Mouse (Mus musculus): ENCODE data around the gene Efcab8. TPM values are rescaled to one million over a fixed set of nuclear protein-coding genes. Genes with fewer than 3 reads are reported as not detected.

Gene Efcab8
- polyA plus RNA-seq, 1 experiment from 2014 or later, result not detected

- no peak overlapping the region for H3K4me3 ChIP-seq
- no peak overlapping the region for H3K27ac ChIP-seq
- ATAC-seq (ENCODE audit: borderline replicate concordance, extremely low read depth, low FRiP score, low TSS enrichment), result no peak
- H3K9me3 ChIP-seq, result no peaks in the 10 kb centered on the region
- H3K27me3 ChIP-seq, result no peaks in the 10 kb centered on the region
- H3K4me2 ChIP-seq, result no peak overlapping the region
- H3K36me3 ChIP-seq, result no peaks in the 10 kb centered on the region
- WGBS, result 77% methylated on average over 8 of the region's 8 CpGs
- 0 out of 2 replicates have a peak, but pooled peaks cover 4% of the 10 kb centered on the region for H3K4me1 ChIP-seq
- no peak overlapping the region for H3K9ac ChIP-seq
Measured at GRCm38 (mm10) chr2:153827171-153827830, 47.6 kb downstream of the Efcab8 start.

GRCm38 (mm10) chr2:153828704-153829103, 49.0 kb downstream of the Efcab8 start:
- Histone ChIP-seq H3K36me3 (no peaks in the 10 kb centered on the region), H3K4me3 (no peak overlapping the region), H3K4me1 (0 out of 2 replicates have a peak, but pooled peaks cover 4% of the 10 kb centered on the region), H3K27me3 (no peaks in the 10 kb centered on the region), H3K4me2 (no peak overlapping the region), H3K9me3 (no peaks in the 10 kb centered on the region), H3K27ac (no peak overlapping the region), H3K9ac (no peak overlapping the region)
- ATAC-seq (ENCODE audit: borderline replicate concordance, extremely low read depth, low FRiP score, low TSS enrichment), result no peak
- 68% methylated on average over 7 of the region's 7 CpGs for WGBS

GRCm38 (mm10) chr2:153833291-153833690, 53.6 kb downstream of the Efcab8 start:
- 85% methylated on average over 8 of the region's 8 CpGs for WGBS
- H3K27ac ChIP-seq, result no peak overlapping the region
- no peaks in the 10 kb centered on the region for H3K9me3 ChIP-seq
- H3K4me3 ChIP-seq, result no peak overlapping the region
- no peak overlapping the region for H3K4me2 ChIP-seq
- no peaks in the 10 kb centered on the region for H3K36me3 ChIP-seq
- ATAC-seq (ENCODE audit: borderline replicate concordance, extremely low read depth, low FRiP score, low TSS enrichment), result no peak
- no peaks in the 10 kb centered on the region for H3K27me3 ChIP-seq
- no peak overlapping the region for H3K9ac ChIP-seq
- no peaks in the 10 kb centered on the region for H3K4me1 ChIP-seq

- no peak for ATAC-seq (ENCODE audit: borderline replicate concordance, extremely low read depth, low FRiP score, low TSS enrichment)
Measured at GRCm38 (mm10) chr2:153842854-153843253, 63.1 kb downstream of the Efcab8 start.

GRCm38 (mm10) chr2:153848389-153848788, 68.7 kb downstream of the Efcab8 start:
- H3K4me2 ChIP-seq, result no peak overlapping the region
- H3K36me3 ChIP-seq, result no peaks in the 10 kb centered on the region
- no peak overlapping the region for H3K9ac ChIP-seq
- H3K9me3 ChIP-seq, result no peaks in the 10 kb centered on the region
- no peak overlapping the region for H3K4me3 ChIP-seq
- no peak overlapping the region for H3K27ac ChIP-seq
- WGBS, result 74% methylated on average over 3 of the region's 3 CpGs
- ATAC-seq (ENCODE audit: borderline replicate concordance, extremely low read depth, low FRiP score, low TSS enrichment), result no peak
- H3K4me1 ChIP-seq, result no peaks in the 10 kb centered on the region
- no peaks in the 10 kb centered on the region for H3K27me3 ChIP-seq

More at GRCm38 (mm10) chr2:153842854-153843253, 63.1 kb downstream of the Efcab8 start:
- H3K4me1 ChIP-seq, result no peaks in the 10 kb centered on the region
- H3K9ac ChIP-seq, result no peak overlapping the region
- WGBS, result 75% methylated on average over 8 of the region's 8 CpGs
- no peak overlapping the region for H3K27ac ChIP-seq
- H3K9me3 ChIP-seq, result no peaks in the 10 kb centered on the region
- H3K4me3 ChIP-seq, result no peak overlapping the region
- no peaks in the 10 kb centered on the region for H3K27me3 ChIP-seq
- H3K4me2 ChIP-seq, result no peak overlapping the region
- no peaks in the 10 kb centered on the region for H3K36me3 ChIP-seq

GRCm38 (mm10) chr2:153850351-153851029, 70.8 kb downstream of the Efcab8 start:
- Histone ChIP-seq H3K36me3 (no peaks in the 10 kb centered on the region), H3K9ac (no peak overlapping the region), H3K4me2 (no peak overlapping the region), H3K27me3 (no peaks in the 10 kb centered on the region), H3K4me1 (no peaks in the 10 kb centered on the region), H3K9me3 (no peaks in the 10 kb centered on the region), H3K4me3 (no peak overlapping the region), H3K27ac (no peak overlapping the region)
- no peak for ATAC-seq (ENCODE audit: borderline replicate concordance, extremely low read depth, low FRiP score, low TSS enrichment)
- WGBS, result 81% methylated on average over 6 of the region's 6 CpGs

GRCm38 (mm10) chr2:153851030-153851360, 71.3 kb downstream of the Efcab8 start:
- 37% methylated on average over 4 of the region's 4 CpGs for WGBS
- Histone ChIP-seq H3K27ac (no peak overlapping the region), H3K27me3 (no peaks in the 10 kb centered on the region), H3K4me1 (no peaks in the 10 kb centered on the region), H3K36me3 (no peaks in the 10 kb centered on the region), H3K4me2 (no peak overlapping the region), H3K9me3 (no peaks in the 10 kb centered on the region), H3K4me3 (no peak overlapping the region), H3K9ac (no peak overlapping the region)
- no peak for ATAC-seq (ENCODE audit: borderline replicate concordance, extremely low read depth, low FRiP score, low TSS enrichment)

- H3K27me3 ChIP-seq, result no peaks in the 10 kb centered on the region
- 15% methylated on average over 4 of the region's 5 CpGs for WGBS
- no peaks in the 10 kb centered on the region for H3K9me3 ChIP-seq
- no peak overlapping the region for H3K4me3 ChIP-seq
- no peaks in the 10 kb centered on the region for H3K36me3 ChIP-seq
- H3K9ac ChIP-seq, result no peak overlapping the region
- H3K27ac ChIP-seq, result no peak overlapping the region
- H3K4me1 ChIP-seq, result no peaks in the 10 kb centered on the region
- H3K4me2 ChIP-seq, result no peak overlapping the region
- ATAC-seq (ENCODE audit: borderline replicate concordance, extremely low read depth, low FRiP score, low TSS enrichment), result no peak
Measured at GRCm38 (mm10) chr2:153853544-153853943, 73.8 kb downstream of the Efcab8 start.

- no peaks in the 10 kb centered on the region for H3K36me3 ChIP-seq
- no peaks in the 10 kb centered on the region for H3K27me3 ChIP-seq
- no peak for ATAC-seq (ENCODE audit: borderline replicate concordance, extremely low read depth, low FRiP score, low TSS enrichment)
- H3K4me3 ChIP-seq, result no peak overlapping the region
- 78% methylated on average over 2 of the region's 2 CpGs for WGBS
- H3K4me1 ChIP-seq, result no peaks in the 10 kb centered on the region
- H3K27ac ChIP-seq, result no peak overlapping the region
- H3K9ac ChIP-seq, result no peak overlapping the region
- H3K4me2 ChIP-seq, result no peak overlapping the region
- H3K9me3 ChIP-seq, result no peaks in the 10 kb centered on the region
Measured at GRCm38 (mm10) chr2:153859581-153859980, 79.8 kb downstream of the Efcab8 start.

GRCm38 (mm10) chr2:153860315-153860714, 80.6 kb downstream of the Efcab8 start:
- no peaks in the 10 kb centered on the region for H3K27me3 ChIP-seq
- WGBS, result 87% methylated on average over 11 of the region's 11 CpGs
- H3K9me3 ChIP-seq, result no peaks in the 10 kb centered on the region
- no peaks in the 10 kb centered on the region for H3K4me1 ChIP-seq
- no peaks in the 10 kb centered on the region for H3K36me3 ChIP-seq
- no peak overlapping the region for H3K9ac ChIP-seq
- no peak overlapping the region for H3K4me2 ChIP-seq
- H3K27ac ChIP-seq, result no peak overlapping the region
- H3K4me3 ChIP-seq, result no peak overlapping the region
- ATAC-seq (ENCODE audit: borderline replicate concordance, extremely low read depth, low FRiP score, low TSS enrichment), result no peak

GRCm38 (mm10) chr2:153860715-153861114, 81.0 kb downstream of the Efcab8 start:
- no peaks in the 10 kb centered on the region for H3K27me3 ChIP-seq
- no peaks in the 10 kb centered on the region for H3K36me3 ChIP-seq
- no peak for ATAC-seq (ENCODE audit: borderline replicate concordance, extremely low read depth, low FRiP score, low TSS enrichment)
- 38% methylated on average over 3 of the region's 3 CpGs for WGBS
- H3K9me3 ChIP-seq, result no peaks in the 10 kb centered on the region
- no peak overlapping the region for H3K4me2 ChIP-seq
- H3K4me1 ChIP-seq, result no peaks in the 10 kb centered on the region
- H3K27ac ChIP-seq, result no peak overlapping the region
- H3K9ac ChIP-seq, result no peak overlapping the region
- H3K4me3 ChIP-seq, result no peak overlapping the region

- 72% methylated on average over 3 of the region's 3 CpGs for WGBS
- no peak overlapping the region for H3K27ac ChIP-seq
- no peak overlapping the region for H3K9ac ChIP-seq
- no peak for ATAC-seq (ENCODE audit: borderline replicate concordance, extremely low read depth, low FRiP score, low TSS enrichment)
- H3K9me3 ChIP-seq, result no peaks in the 10 kb centered on the region
- no peak overlapping the region for H3K4me3 ChIP-seq
- H3K36me3 ChIP-seq, result no peaks in the 10 kb centered on the region
- no peaks in the 10 kb centered on the region for H3K4me1 ChIP-seq
- no peak overlapping the region for H3K4me2 ChIP-seq
- H3K27me3 ChIP-seq, result no peaks in the 10 kb centered on the region
Measured at GRCm38 (mm10) chr2:153861960-153862359, 82.2 kb downstream of the Efcab8 start.

All from lung, embryonic 15.5 days (tissue).